Mouse (Mus musculus) stomach, embryonic 14.5 days (tissue): ENCODE measurements at regions not wholly inside any gene's neighbourhood (a gene's known extent, or its start where the extent isn't known, plus 50 kb on each side); places are given as distances from the start of the nearest gene placed in this dataset.

Experiments used
- ATAC-seq: fragments of 200-750 bp; cut with Nextera tagmentation; 2 replicates; pipeline ENCODE4 v1.8.0; 2017; ENCODE audit warnings: low read depth, moderate TSS enrichment; ENCODE audit not compliant: insufficient number of reproducible peaks, insufficient read depth, low FRiP score
- H3K27ac ChIP-seq: fragments of 300-500 bp; sonication (generic); 2 replicates; pipeline ENCODE4 v1.5.1; 2014; ENCODE audit warnings: mild to moderate bottlenecking, low read length, moderate library complexity, mixed read lengths
- H3K27me3 ChIP-seq: fragments of 300-500 bp; sonication (generic); 2 replicates; pipeline ENCODE4 v1.6.1; 2014; ENCODE audit warnings: low read length, control low read depth, mixed read lengths; ENCODE audit not compliant: control insufficient read depth, insufficient read depth
- H3K36me3 ChIP-seq: fragments of 300-500 bp; sonication (generic); 2 replicates; pipeline ENCODE4 v1.6.1; 2014; ENCODE audit warnings: mild to moderate bottlenecking, control low read depth, low read length, moderate library complexity, mixed read lengths; ENCODE audit not compliant: control insufficient read depth, insufficient read depth
- H3K4me1 ChIP-seq: fragments of 300-500 bp; sonication (generic); 2 replicates; pipeline ENCODE4 v1.6.1; 2014; ENCODE audit warnings: low read length, control low read depth, mixed read lengths; ENCODE audit not compliant: control insufficient read depth, insufficient read depth
- H3K4me2 ChIP-seq: fragments of 300-500 bp; sonication (generic); replicated peaks from 2 replicates; pipeline ENCODE4 v1.6.1; 2014; ENCODE audit warnings: low read depth, low read length, control low read depth
- H3K4me3 ChIP-seq: fragments of 300-500 bp; sonication (generic); 2 replicates; pipeline ENCODE4 v1.5.1; 2014; ENCODE audit warnings: low read depth, low read length, control low read depth
- H3K9ac ChIP-seq: fragments of 300-500 bp; sonication (generic); replicated peaks from 2 replicates; pipeline ENCODE4 v1.6.1; 2014; ENCODE audit warnings: low read depth, mild to moderate bottlenecking, control low read depth, low read length, moderate library complexity, mixed read lengths
- H3K9me3 ChIP-seq: fragments of 300-500 bp; sonication (generic); 2 replicates; pipeline ENCODE4 v1.6.1; 2016; ENCODE audit warnings: low read depth, low read length, control low read depth; ENCODE audit not compliant: control insufficient read depth
- WGBS: fragments of 180-500 bp; shearing (Covaris S2); extraction: QIAGEN DNeasy Blood & Tissue Kit; methylation state at CpG from one replicate; pipeline ENCODE4 v1.1.7; 2014; 5-methylcytosine and 5-hydroxymethylcytosine counted together

DNA sequence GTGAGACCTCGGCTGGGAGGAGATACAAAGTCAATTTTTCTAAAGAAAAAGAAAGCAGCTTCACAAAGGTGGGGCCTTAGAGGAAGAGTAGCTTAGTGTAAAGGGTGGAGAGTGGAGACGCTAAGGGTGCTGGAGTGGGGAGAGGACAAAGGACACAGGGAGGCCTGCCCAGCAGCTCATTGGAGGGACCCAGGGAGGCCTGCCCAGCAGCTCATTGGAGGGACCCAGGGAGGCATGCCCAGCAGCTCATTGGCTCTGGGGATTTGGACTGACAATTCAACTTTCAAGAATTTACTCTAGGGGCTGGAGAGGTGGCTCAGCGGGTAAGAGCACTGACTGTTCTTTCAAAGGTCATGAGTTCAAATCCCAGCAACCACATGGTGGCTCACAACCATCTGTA, 96.4 kb downstream of the Slc4a3 start:
- WGBS = 50% methylated on average over 3 of the region's 3 CpGs

DNA sequence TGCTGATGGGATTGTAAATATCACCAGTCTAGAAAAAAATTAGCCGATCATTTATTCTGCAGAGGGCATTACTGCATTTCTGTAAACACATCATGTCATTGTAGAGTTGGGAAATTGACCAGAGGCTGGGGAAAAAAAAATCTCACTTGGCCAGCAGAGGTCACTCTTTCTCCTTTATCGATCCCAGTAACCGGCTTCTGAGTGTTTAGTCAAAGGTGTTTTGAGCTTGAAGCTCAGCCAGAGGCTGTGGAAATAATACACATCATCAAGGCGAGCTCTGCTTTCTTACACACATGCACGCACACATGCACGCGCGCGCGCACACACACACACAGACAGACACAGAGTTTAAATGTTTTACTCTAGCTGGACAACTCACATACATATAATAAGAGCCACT, 106.5 kb downstream of the Slc4a3 start:
- H3K36me3 ChIP-seq = no peaks in the 10 kb centered on the region
- 20% methylated on average over 10 of the region's 10 CpGs for WGBS
- no peaks in the 10 kb centered on the region for H3K4me1 ChIP-seq
- no peak overlapping the region for H3K9ac ChIP-seq
- no peak overlapping the region for H3K4me3 ChIP-seq
- H3K27ac ChIP-seq = no peak overlapping the region
- H3K27me3 ChIP-seq = no peaks in the 10 kb centered on the region
- no peak overlapping the region for H3K4me2 ChIP-seq
- H3K9me3 ChIP-seq = no peaks in the 10 kb centered on the region
- no peak for ATAC-seq

More for the DNA sequence above, 96.4 kb downstream of the Slc4a3 start:
- no peaks in the 10 kb centered on the region for H3K9me3 ChIP-seq
- no peak overlapping the region for H3K4me2 ChIP-seq
- no peaks in the 10 kb centered on the region for H3K36me3 ChIP-seq
- H3K4me3 ChIP-seq = no peak overlapping the region
- H3K27me3 ChIP-seq = no peaks in the 10 kb centered on the region
- no peak for ATAC-seq
- H3K9ac ChIP-seq = no peak overlapping the region
- H3K27ac ChIP-seq = no peak overlapping the region
- no peaks in the 10 kb centered on the region for H3K4me1 ChIP-seq

DNA sequence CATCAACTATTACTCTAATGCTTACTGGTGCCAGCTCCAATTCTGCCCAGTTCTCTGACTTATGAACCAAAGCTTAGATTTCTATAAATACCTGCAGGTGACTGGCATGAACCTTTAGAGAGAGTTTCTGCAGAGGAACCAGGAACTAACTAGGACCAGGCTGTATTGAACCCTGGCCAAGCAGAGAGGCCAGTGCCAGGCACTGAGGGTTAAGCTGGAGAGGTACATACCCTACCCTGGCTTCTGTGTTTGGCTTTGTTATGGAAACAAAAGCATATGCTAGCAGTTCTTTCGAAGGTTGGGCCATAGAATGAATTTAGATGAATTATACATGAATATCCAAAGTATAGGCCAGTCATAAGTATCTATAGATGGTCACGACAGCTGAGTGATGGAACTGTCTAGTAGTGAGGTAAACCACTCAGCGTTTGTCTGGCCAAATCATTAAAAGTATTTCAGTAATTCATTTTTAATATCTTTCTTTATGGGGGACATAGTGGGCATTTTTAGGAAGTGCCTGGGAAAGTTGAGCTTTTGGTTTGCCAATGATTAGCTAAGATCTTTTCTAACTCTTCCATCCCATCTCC, 107.0 kb downstream of the Slc4a3 start:
- 61% methylated on average over 3 of the region's 3 CpGs for WGBS
- H3K9me3 ChIP-seq = no peaks in the 10 kb centered on the region
- no peaks in the 10 kb centered on the region for H3K4me1 ChIP-seq
- ATAC-seq = no peak
- H3K4me3 ChIP-seq = no peak overlapping the region
- no peaks in the 10 kb centered on the region for H3K27me3 ChIP-seq
- H3K9ac ChIP-seq = no peak overlapping the region
- no peak overlapping the region for H3K27ac ChIP-seq
- no peaks in the 10 kb centered on the region for H3K36me3 ChIP-seq
- no peak overlapping the region for H3K4me2 ChIP-seq

DNA sequence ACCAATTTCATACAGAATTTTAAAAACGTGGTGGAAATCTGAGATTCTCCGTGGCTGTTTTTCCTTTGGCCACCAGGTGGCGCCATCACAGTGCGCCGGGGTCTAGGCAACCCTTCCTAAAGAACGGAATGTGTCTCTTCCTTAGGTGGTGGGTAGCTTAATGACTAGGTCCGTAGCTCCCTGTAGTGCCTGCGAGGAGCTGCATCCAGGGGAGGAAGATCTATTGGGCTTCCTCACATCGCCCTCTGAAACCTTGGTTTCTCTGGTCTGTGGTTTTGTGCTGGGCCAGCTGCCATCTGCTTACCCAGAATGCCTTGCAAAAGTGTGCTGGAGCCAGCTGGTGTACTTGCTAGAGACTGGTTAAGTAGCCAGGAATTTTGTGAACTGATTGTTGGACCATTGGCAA, 107.6 kb downstream of the Slc4a3 start:
- H3K27me3 ChIP-seq = no peaks in the 10 kb centered on the region
- no peaks in the 10 kb centered on the region for H3K36me3 ChIP-seq
- 4% methylated on average over 9 of the region's 9 CpGs for WGBS
- H3K9ac ChIP-seq = no peak overlapping the region
- H3K4me1 ChIP-seq = no peaks in the 10 kb centered on the region
- 0 out of 2 replicates have a peak, but pooled peaks have one; percentile 37 for ATAC-seq
- no peak overlapping the region for H3K4me3 ChIP-seq
- H3K4me2 ChIP-seq = no peak overlapping the region; the same call in 1 of the 2 replicates
- no peak overlapping the region for H3K27ac ChIP-seq
- H3K9me3 ChIP-seq = no peaks in the 10 kb centered on the region

DNA sequence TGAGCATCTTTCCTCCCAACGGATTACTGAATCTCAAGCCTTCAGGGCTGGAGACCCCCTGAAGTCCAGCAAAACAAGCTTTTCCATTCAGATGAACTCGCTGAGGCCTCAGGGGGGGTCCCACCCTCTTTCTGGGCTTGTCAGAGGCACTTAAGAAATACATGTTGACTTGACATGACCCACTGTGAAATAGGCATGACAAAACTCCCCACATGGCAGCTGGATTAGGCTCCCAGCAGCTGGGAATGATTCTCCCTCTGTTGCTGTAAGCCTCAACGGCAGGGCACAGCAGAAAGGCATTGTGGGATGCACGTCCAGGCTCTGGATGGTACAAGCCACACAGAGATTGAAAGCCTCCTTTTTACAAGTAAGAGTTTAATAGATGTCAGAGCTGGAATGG, 110.5 kb downstream of the Slc4a3 start:
- no peaks in the 10 kb centered on the region for H3K36me3 ChIP-seq
- no peaks in the 10 kb centered on the region for H3K4me1 ChIP-seq
- no peak overlapping the region for H3K9ac ChIP-seq
- no peak overlapping the region for H3K4me2 ChIP-seq
- ATAC-seq = no peak
- H3K9me3 ChIP-seq = no peaks in the 10 kb centered on the region
- no peaks in the 10 kb centered on the region for H3K27me3 ChIP-seq
- no peak overlapping the region for H3K27ac ChIP-seq
- H3K4me3 ChIP-seq = no peak overlapping the region
- 76% methylated on average over 4 of the region's 4 CpGs for WGBS

DNA sequence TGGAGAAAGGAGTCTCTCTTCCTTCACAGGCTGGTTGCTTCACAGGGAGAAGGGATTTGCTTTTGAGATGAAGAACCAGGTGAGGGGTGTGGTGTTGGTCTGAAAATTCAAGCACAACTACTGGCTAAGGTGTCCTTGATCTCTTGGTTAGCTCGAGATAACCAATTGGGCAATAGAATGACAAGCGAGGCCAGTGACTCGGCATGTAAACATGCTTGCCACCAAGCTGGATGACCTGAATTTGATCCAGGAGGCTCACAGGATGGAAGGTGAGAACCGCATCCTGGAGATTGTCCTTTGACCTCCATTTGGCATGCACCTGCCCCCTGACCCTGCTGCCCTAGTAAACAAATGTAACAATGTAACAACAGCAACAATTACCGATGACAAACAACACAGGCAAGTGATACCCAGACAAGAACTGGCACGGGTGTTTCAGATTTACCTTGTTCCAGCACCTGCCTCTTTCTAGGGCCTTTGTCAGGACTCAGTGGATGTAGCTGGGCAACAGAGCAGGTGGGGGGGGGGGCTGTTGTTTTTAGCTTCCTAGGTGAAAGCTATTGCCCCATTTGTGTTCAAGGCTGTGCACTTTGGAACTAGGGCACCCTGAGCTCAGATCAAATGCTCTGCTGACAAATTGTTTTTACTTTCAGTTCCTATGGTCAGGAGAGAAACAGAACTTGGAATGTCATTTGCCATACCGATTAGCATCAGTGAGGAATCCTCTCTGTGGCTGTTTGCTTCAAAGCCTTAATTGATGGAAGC, 114.5 kb downstream of the Slc4a3 start:
- ATAC-seq = no peak
- H3K4me2 ChIP-seq = no peak overlapping the region
- peaks cover 4% of the 10 kb centered on the region; the same call in 1 of the 2 replicates for H3K4me1 ChIP-seq
- H3K36me3 ChIP-seq = no peaks in the 10 kb centered on the region
- no peak overlapping the region for H3K4me3 ChIP-seq
- no peaks in the 10 kb centered on the region for H3K9me3 ChIP-seq
- no peak overlapping the region for H3K9ac ChIP-seq
- H3K27me3 ChIP-seq = no peaks in the 10 kb centered on the region
- H3K27ac ChIP-seq = no peak overlapping the region
- 58% methylated on average over 7 of the region's 7 CpGs for WGBS

DNA sequence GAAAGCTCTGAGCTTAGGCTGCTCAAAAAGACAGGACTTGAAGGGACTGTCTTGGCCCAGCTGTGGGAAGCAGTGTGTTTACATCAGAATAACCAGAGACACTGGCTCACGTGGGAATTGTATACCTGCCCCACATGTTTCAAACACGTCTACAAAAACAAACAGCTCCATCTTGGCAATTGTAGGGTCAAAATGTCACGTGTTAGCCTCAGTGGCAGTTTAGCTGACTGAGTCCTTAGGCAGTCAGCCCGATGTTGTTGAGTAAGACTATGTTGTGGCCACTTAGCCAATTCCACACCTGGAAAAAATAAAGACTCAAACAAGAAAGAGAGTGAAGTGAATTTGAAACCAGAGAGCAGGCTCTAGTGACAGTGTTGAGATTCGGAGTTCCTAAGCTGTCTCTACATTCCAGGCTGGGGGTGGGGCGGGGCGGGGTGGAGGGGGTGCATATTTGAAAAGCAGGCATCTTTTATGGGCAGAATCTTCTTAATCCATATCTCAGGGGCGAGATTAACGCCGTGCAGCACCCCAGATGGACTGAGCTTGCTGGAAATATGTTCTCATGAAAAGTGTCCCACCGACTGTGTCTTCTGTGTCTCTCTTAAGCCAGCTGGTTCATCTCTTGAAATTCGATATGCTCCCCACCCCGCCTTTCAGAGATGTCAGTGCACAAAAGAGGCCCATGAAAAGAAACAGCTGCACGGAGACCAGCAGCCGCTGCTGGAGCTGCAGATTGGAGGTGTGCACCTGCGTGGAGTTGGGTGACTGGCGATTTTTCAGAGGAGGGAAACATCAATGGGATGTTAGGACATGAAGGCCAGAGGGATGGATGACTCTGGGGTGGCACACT, 116.3 kb downstream of the Slc4a3 start:
- H3K4me3 ChIP-seq = no peak overlapping the region
- H3K9me3 ChIP-seq = no peaks in the 10 kb centered on the region
- no peaks in the 10 kb centered on the region for H3K36me3 ChIP-seq
- H3K4me2 ChIP-seq = peak overlapping the region; percentile 23
- peak; percentile 61 for ATAC-seq
- H3K27ac ChIP-seq = peak overlapping the region; percentile 18; the same call in 1 of the 2 replicates
- WGBS = 10% methylated on average over 17 of the region's 17 CpGs
- no peaks in the 10 kb centered on the region for H3K27me3 ChIP-seq
- no peak overlapping the region for H3K9ac ChIP-seq
- H3K4me1 ChIP-seq = peaks cover 4% of the 10 kb centered on the region; the same call in 1 of the 2 replicates

DNA sequence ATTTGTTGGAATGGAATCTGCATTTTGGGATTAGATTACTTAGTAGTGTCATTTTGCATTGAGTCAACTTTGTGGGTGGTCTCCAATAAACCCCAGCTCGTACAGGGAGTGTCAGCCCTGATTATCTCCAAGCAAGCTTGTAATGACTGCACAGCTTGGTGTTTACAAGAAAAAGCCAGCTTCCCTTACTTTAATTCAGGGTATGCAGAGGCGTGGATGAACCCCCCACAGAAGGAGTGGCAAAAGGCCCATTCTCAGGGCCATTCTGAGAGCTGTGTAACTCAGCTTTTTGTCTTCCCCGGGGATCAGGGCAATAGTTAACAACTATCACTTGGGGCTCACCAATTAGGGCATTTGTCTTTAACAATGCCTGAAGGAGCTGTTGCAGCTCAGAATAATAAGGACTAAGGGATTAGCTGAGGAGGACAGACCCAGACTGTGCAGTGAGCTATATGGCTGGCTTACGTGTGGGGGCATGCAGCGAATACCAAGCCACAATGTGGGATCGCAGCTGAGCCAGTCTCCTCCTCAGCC, 121.7 kb downstream of the Slc4a3 start:
- Histone ChIP-seq H3K36me3 (no peaks in the 10 kb centered on the region), H3K27me3 (no peaks in the 10 kb centered on the region), H3K9ac (no peak overlapping the region), H3K4me1 (peaks cover 2% of the 10 kb centered on the region; the same call in 1 of the 2 replicates), H3K27ac (peak overlapping the region; percentile 39; the same call in 1 of the 2 replicates), H3K4me3 (no peak overlapping the region), H3K4me2 (no peak overlapping the region), H3K9me3 (no peaks in the 10 kb centered on the region)
- no peak for ATAC-seq
- 56% methylated on average over 6 of the region's 6 CpGs for WGBS
